Mouse (Mus musculus): ENCODE measurements around the gene Cops9. TPM values are rescaled to one million over a fixed set of nuclear protein-coding genes. Genes with fewer than 3 reads are reported as not detected.

Cops9 gene
- polyA plus RNA-seq, 1 experiment from 2014 or later: 343 TPM

DNA sequence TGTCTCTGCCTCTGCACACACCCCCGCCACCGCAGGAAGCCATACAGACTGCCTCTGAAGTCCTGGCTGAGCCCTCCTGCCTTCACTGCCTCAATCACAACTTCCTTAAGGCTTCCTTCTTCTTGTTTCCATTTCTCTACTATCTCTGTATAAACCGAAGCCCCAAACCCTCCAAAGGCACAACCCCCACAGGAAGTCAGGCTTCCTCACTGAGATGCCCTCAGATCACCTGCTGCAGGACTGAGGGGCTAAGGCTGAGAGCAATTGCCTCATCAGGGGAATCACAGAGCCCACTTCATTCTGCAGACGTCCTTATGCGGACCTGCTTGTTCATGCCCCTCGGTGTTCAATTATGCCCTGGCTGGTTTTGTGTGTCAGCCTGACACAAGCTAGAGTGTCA lies 1.4 kb downstream of the Cops9 start:
- no peak overlapping the region for H3K27ac ChIP-seq
- peaks cover 27% of the 10 kb centered on the region for H3K4me1 ChIP-seq
- H3K9me3 ChIP-seq: no peaks in the 10 kb centered on the region
- 89% methylated on average over 6 of the region's 6 CpGs for WGBS
- H3K27me3 ChIP-seq (ENCODE audit: poor library complexity, severe bottlenecking): 0 out of 2 replicates have a peak, but pooled peaks cover 1% of the 10 kb centered on the region
- no peak for DNase-seq (ENCODE audit: extremely low spot score, low spot score)
- peak overlapping the region; percentile 96 for H3K4me3 ChIP-seq
- H3K36me3 ChIP-seq (replicated peaks): peaks cover 41% of the 10 kb centered on the region

DNA sequence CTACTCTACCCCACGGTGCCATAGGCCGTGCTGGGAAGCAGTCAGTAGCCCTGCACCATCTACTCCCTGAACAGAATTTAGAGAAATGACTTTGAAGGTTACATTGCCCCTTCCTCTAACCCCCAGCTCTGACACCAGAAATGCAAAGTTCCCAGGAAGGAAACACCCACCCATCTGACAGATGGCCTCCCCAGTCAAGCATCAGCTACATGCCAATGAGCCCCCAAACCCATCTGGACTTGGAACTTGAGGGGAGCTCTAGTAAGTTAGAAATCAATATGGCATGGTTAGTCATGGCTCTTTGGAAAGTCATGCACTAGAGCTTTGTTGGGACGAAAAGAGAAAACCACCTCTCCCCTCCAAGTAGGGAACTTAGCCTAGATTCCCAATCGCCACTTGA lies 3.0 kb downstream of the Cops9 start:
- peaks cover 46% of the 10 kb centered on the region for H3K36me3 ChIP-seq (replicated peaks)
- 93% methylated on average over 4 of the region's 4 CpGs for WGBS

DNA sequence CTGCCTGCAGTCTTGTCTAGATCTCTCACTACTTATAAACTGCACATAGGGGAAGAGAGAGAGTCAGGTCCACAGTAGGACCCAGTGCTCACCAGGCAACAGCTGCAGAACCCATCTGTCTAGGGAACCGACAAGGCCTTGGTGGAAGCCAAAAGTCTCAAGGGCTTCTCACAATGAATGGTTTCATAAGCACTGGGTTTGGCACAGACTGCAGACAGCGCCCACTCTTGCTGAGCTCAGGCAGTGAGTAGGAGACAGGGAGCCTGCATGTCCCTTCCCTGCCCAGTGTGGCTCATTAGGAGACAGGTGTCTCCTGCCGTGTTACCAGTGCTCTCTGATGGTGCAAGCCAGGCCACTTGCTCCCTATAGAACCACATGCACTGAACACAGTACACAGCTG lies 3.6 kb downstream of the Cops9 start:
- H3K4me1 ChIP-seq: peaks cover 36% of the 10 kb centered on the region
- no peak for DNase-seq (ENCODE audit: extremely low spot score, low spot score)
- H3K9me3 ChIP-seq: no peaks in the 10 kb centered on the region
- WGBS: 96% methylated on average over 3 of the region's 3 CpGs
- H3K27ac ChIP-seq: no peak overlapping the region
- no peak overlapping the region for H3K4me3 ChIP-seq
- no peaks in the 10 kb centered on the region for H3K27me3 ChIP-seq (ENCODE audit: poor library complexity, severe bottlenecking)
- peaks cover 46% of the 10 kb centered on the region for H3K36me3 ChIP-seq (replicated peaks)

More for the DNA sequence above, 3.0 kb downstream of the Cops9 start:
- Histone ChIP-seq H3K9me3 (no peaks in the 10 kb centered on the region), H3K4me3 (no peak overlapping the region), H3K27me3 (ENCODE audit: poor library complexity, severe bottlenecking) (no peaks in the 10 kb centered on the region), H3K4me1 (peaks cover 36% of the 10 kb centered on the region), H3K27ac (no peak overlapping the region)
- no peak for DNase-seq (ENCODE audit: extremely low spot score, low spot score)

GRCm38 (mm10) chr1:92637501-92638172 lies 4.1 kb downstream of the Cops9 start:
- Histone ChIP-seq H3K27ac (no peak overlapping the region), H3K9me3 (no peaks in the 10 kb centered on the region), H3K27me3 (ENCODE audit: poor library complexity, severe bottlenecking) (no peaks in the 10 kb centered on the region), H3K4me1 (peaks cover 32% of the 10 kb centered on the region), H3K4me3 (no peak overlapping the region), H3K36me3 (replicated peaks) (peaks cover 46% of the 10 kb centered on the region)
- WGBS: 95% methylated on average over 15 of the region's 15 CpGs
- no peak for DNase-seq (ENCODE audit: extremely low spot score, low spot score)

GRCm38 (mm10) chr1:92636676-92637075 lies 5.1 kb downstream of the Cops9 start:
- peaks cover 46% of the 10 kb centered on the region for H3K36me3 ChIP-seq (replicated peaks)
- no peak for DNase-seq (ENCODE audit: extremely low spot score, low spot score)
- no peaks in the 10 kb centered on the region for H3K9me3 ChIP-seq
- WGBS: 94% methylated on average over 11 of the region's 11 CpGs
- no peak overlapping the region for H3K4me3 ChIP-seq
- H3K27me3 ChIP-seq (ENCODE audit: poor library complexity, severe bottlenecking): no peaks in the 10 kb centered on the region
- peaks cover 27% of the 10 kb centered on the region for H3K4me1 ChIP-seq
- H3K27ac ChIP-seq: no peak overlapping the region

- no peak for DNase-seq (ENCODE audit: extremely low spot score, low spot score)
- no peaks in the 10 kb centered on the region for H3K9me3 ChIP-seq
- peaks cover 24% of the 10 kb centered on the region for H3K4me1 ChIP-seq
- no peaks in the 10 kb centered on the region for H3K27me3 ChIP-seq (ENCODE audit: poor library complexity, severe bottlenecking)
- 87% methylated on average over 8 of the region's 8 CpGs for WGBS
- H3K4me3 ChIP-seq: no peak overlapping the region
- peaks cover 46% of the 10 kb centered on the region for H3K36me3 ChIP-seq (replicated peaks)
- no peak overlapping the region for H3K27ac ChIP-seq
Observed at GRCm38 (mm10) chr1:92636015-92636414, 5.8 kb downstream of the Cops9 start.

GRCm38 (mm10) chr1:92634976-92635599 lies 6.7 kb downstream of the Cops9 start:
- Histone ChIP-seq H3K27ac (peak overlapping the region; percentile 33), H3K36me3 (replicated peaks) (peaks cover 46% of the 10 kb centered on the region), H3K4me3 (no peak overlapping the region), H3K4me1 (peaks cover 15% of the 10 kb centered on the region), H3K27me3 (ENCODE audit: poor library complexity, severe bottlenecking) (no peaks in the 10 kb centered on the region), H3K9me3 (no peaks in the 10 kb centered on the region)
- 69% methylated on average over 4 of the region's 4 CpGs for WGBS
- no peak for DNase-seq (ENCODE audit: extremely low spot score, low spot score)

DNA sequence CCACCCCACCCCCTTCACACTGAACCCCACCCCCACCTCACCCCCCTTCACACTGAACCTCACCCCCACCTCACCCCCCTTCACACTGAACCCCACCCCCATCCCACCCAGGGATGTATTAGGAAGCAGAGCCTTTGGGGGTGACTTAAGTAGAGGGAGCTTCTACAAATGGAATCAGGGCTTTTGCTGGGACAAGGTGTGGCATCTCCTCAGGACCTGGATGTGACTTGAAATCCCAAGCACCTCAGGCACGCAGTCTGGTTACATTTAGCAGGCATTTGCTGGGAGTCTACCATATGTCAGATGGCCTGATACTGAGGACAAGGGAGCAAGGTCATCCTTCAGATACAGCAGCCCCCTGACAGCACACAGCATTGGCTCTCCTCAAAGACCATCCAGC lies 7.2 kb downstream of the Cops9 start:
- WGBS: 70% methylated on average over 1 of the region's 1 CpGs
- Histone ChIP-seq H3K27ac (peak overlapping the region; percentile 33; the same call in 1 of the 2 replicates), H3K4me1 (peaks cover 12% of the 10 kb centered on the region), H3K36me3 (replicated peaks) (peaks cover 46% of the 10 kb centered on the region), H3K4me3 (no peak overlapping the region), H3K9me3 (no peaks in the 10 kb centered on the region), H3K27me3 (ENCODE audit: poor library complexity, severe bottlenecking) (no peaks in the 10 kb centered on the region)
- DNase-seq (ENCODE audit: extremely low spot score, low spot score): no peak

- Histone ChIP-seq H3K4me1 (peaks cover 12% of the 10 kb centered on the region), H3K4me3 (no peak overlapping the region), H3K36me3 (replicated peaks) (peaks cover 39% of the 10 kb centered on the region), H3K27ac (no peak overlapping the region), H3K9me3 (no peaks in the 10 kb centered on the region), H3K27me3 (ENCODE audit: poor library complexity, severe bottlenecking) (no peaks in the 10 kb centered on the region)
- WGBS: 90% methylated on average over 8 of the region's 8 CpGs
- DNase-seq (ENCODE audit: extremely low spot score, low spot score): no peak
Observed at GRCm38 (mm10) chr1:92633726-92634125, 8.1 kb downstream of the Cops9 start.

DNA sequence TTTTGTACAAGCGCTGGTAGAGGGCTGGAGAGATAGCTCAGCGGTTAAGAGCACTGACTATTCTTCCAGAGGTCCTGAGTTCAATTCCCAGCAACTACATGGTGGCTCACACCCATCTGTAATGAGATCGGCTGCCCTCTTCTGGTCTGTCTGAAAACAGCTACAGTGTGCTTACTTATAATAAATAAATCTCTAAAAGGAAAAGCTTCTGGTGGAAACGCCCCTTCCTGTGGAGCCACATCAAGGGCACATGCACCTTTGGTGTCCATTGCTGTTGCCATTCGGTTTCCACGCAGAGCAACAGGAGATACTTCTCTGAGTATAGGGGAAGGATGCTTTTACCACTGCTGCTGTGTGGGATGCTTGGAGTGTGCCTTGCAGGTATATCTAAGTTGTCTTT lies 8.8 kb downstream of the Cops9 start:
- H3K27ac ChIP-seq: no peak overlapping the region
- no peak overlapping the region for H3K4me3 ChIP-seq
- DNase-seq (ENCODE audit: extremely low spot score, low spot score): no peak
- peaks cover 31% of the 10 kb centered on the region for H3K36me3 ChIP-seq (replicated peaks)
- no peaks in the 10 kb centered on the region for H3K27me3 ChIP-seq (ENCODE audit: poor library complexity, severe bottlenecking)
- no peaks in the 10 kb centered on the region for H3K9me3 ChIP-seq
- 70% methylated on average over 6 of the region's 6 CpGs for WGBS
- H3K4me1 ChIP-seq: peaks cover 12% of the 10 kb centered on the region

DNA sequence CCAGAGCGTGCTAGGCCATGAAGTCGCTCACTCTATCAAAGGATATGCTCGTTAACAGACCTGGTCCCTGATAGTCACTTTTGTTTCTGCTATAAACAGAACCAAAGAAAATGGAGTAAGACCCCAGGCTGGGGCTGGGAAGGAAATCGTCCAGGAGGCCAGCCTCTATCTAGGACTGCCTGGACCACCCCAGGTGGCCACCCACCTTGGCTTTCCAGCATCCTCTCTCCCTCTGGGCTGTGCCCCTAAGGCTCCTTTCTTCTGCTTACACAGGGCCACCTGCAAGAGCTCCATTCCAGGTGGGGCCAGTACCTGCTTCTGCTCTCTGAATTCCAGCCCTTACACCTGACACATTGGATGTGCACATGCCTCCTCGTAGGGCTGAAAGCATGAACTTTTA lies 9.6 kb downstream of the Cops9 start:
- H3K27ac ChIP-seq: no peak overlapping the region
- DNase-seq (ENCODE audit: extremely low spot score, low spot score): no peak
- H3K4me1 ChIP-seq: peaks cover 12% of the 10 kb centered on the region
- peaks cover 23% of the 10 kb centered on the region for H3K36me3 ChIP-seq (replicated peaks)
- H3K27me3 ChIP-seq (ENCODE audit: poor library complexity, severe bottlenecking): no peaks in the 10 kb centered on the region
- H3K4me3 ChIP-seq: no peak overlapping the region
- no peaks in the 10 kb centered on the region for H3K9me3 ChIP-seq
- 68% methylated on average over 5 of the region's 5 CpGs for WGBS

GRCm38 (mm10) chr1:92628227-92628626 lies 13.6 kb downstream of the Cops9 start:
- Histone ChIP-seq H3K9me3 (no peaks in the 10 kb centered on the region), H3K27me3 (ENCODE audit: poor library complexity, severe bottlenecking) (no peaks in the 10 kb centered on the region), H3K4me3 (no peak overlapping the region), H3K36me3 (replicated peaks) (no peaks in the 10 kb centered on the region), H3K27ac (no peak overlapping the region), H3K4me1 (peaks cover 3% of the 10 kb centered on the region; the same call in 1 of the 2 replicates)
- WGBS: 81% methylated on average over 4 of the region's 4 CpGs
- DNase-seq (ENCODE audit: extremely low spot score, low spot score): no peak

DNA sequence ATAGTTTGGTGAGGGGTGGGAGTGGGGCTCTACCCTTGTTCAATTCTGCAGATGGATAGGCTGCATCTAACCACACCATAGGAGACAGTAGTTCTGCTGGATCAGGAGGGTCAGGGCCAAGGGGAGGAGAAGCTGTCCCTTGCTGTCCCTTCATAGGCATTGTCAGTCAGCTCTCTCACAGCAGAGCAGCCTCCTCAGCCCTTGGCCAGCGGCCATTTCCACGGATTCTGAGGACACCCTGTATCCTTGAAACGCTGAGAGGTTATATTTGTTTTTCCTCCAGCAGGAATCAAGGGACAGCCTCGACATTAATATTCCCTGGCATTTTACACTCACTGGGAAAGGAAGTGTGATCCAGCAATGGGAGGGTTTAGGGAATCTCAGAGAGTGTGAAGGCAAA lies 23.4 kb downstream of the Cops9 start:
- 82% methylated on average over 4 of the region's 4 CpGs for WGBS
- no peaks in the 10 kb centered on the region for H3K27me3 ChIP-seq (ENCODE audit: poor library complexity, severe bottlenecking)
- H3K9me3 ChIP-seq: no peaks in the 10 kb centered on the region
- no peaks in the 10 kb centered on the region for H3K4me1 ChIP-seq
- no peaks in the 10 kb centered on the region for H3K36me3 ChIP-seq (replicated peaks)
- no peak overlapping the region for H3K4me3 ChIP-seq
- no peak overlapping the region for H3K27ac ChIP-seq
- no peak for DNase-seq (ENCODE audit: extremely low spot score, low spot score)

All from forebrain, embryonic 10.5 days (tissue).